Mouse (Mus musculus) adrenal gland, postnatal 14 days (tissue): ENCODE measurements around the gene Zdhhc9. TPM values are rescaled to one million over a fixed set of nuclear protein-coding genes. Genes with fewer than 3 reads are reported as not detected.
A peak's percentile ranks its signal among the peaks of the same experiment; 100 is the strongest.
"Not testable (repeated sequence)": the region's sequence is repeated elsewhere in the genome, so short reads cannot be mapped to it uniquely, and the experiment has no call there.

Source experiments
- DNase-seq: peaks from one replicate; pipeline ENCODE4 v3.0.0; 2021; ENCODE audit warnings: mixed read lengths
- long read RNA-seq, 2 experiments: library from polyadenylated mRNA; stranded (forward); transcript quantifications; one replicate each; pipeline ENCODE4 v2.0.0; 2021
- total RNA-seq: library from RNA; stranded (reverse); gene quantifications from 2 replicates; pipeline ENCODE4 v1.2.3, GENCODE M21; 2021

The Zdhhc9 gene
- total RNA-seq = 16.4 and 17.5 TPM in 2 replicates
- long read RNA-seq, experiment 1, partial matches to known transcripts = 0 of 2 reads
- long read RNA-seq, experiment 1, other reads (novel, unspliced or antisense) = 0 of 2 reads
- long read RNA-seq, experiment 2 = 0 reads

- peak; percentile 91 for DNase-seq
These were observed at the start of gene Zdhhc9 for GRCm38 (mm10) chrX:48208519-48209185. Zdhhc9 (minus strand) TSS chrX:48208878.

GRCm38 (mm10) chrX:48257011-48257410 lies 48.3 kb upstream of the Zdhhc9 start:
- no peak for DNase-seq

GRCm38 (mm10) chrX:48256468-48257007 lies 47.9 kb upstream of the Zdhhc9 start, which contains the start of gene Utp14a:
Utp14a (plus strand) TSS chrX:48256862.
- DNase-seq = peak; percentile 98

- no peak for DNase-seq
These were observed 47.3 kb upstream of the Zdhhc9 start for GRCm38 (mm10) chrX:48255830-48256428.

GRCm38 (mm10) chrX:48234417-48234816 lies 25.7 kb upstream of the Zdhhc9 start:
- DNase-seq = peak; percentile 15

GRCm38 (mm10) chrX:48226225-48226624 lies 17.5 kb upstream of the Zdhhc9 start:
- DNase-seq = no peak

GRCm38 (mm10) chrX:48222706-48223105 lies 14.0 kb upstream of the Zdhhc9 start:
- DNase-seq = no peak

GRCm38 (mm10) chrX:48219468-48219867 lies 10.8 kb upstream of the Zdhhc9 start:
- DNase-seq = no peak

GRCm38 (mm10) chrX:48209746-48210145 lies 1.1 kb upstream of the Zdhhc9 start:
- DNase-seq = not testable (repeated sequence)

GRCm38 (mm10) chrX:48207761-48208487 lies 754 bp downstream of the Zdhhc9 start:
- DNase-seq = peak; percentile 29

- no peak for DNase-seq
These were observed 4.2 kb downstream of the Zdhhc9 start for GRCm38 (mm10) chrX:48204469-48204868.

GRCm38 (mm10) chrX:48203763-48204162 lies 4.9 kb downstream of the Zdhhc9 start:
- no peak for DNase-seq

GRCm38 (mm10) chrX:48202995-48203394 lies 5.7 kb downstream of the Zdhhc9 start:
- DNase-seq = no peak

GRCm38 (mm10) chrX:48202436-48202835 lies 6.2 kb downstream of the Zdhhc9 start:
- no peak for DNase-seq

- DNase-seq = no peak
These were observed 6.7 kb downstream of the Zdhhc9 start for GRCm38 (mm10) chrX:48201973-48202372.

- DNase-seq = no peak
These were observed 8.0 kb downstream of the Zdhhc9 start for GRCm38 (mm10) chrX:48200699-48201098.

GRCm38 (mm10) chrX:48199026-48199425 lies 9.7 kb downstream of the Zdhhc9 start:
- DNase-seq = no peak

- no peak for DNase-seq
These were observed 10.8 kb downstream of the Zdhhc9 start for GRCm38 (mm10) chrX:48197856-48198255.

GRCm38 (mm10) chrX:48193235-48194152 lies 15.2 kb downstream of the Zdhhc9 start:
- DNase-seq = no peak

GRCm38 (mm10) chrX:48191261-48191660 lies 17.4 kb downstream of the Zdhhc9 start:
- DNase-seq = no peak

- DNase-seq = no peak
These were observed 24.0 kb downstream of the Zdhhc9 start for GRCm38 (mm10) chrX:48184703-48185102.

GRCm38 (mm10) chrX:48181844-48182243 lies 26.8 kb downstream of the Zdhhc9 start:
- DNase-seq = no peak
